Mouse (Mus musculus) neural tube, embryonic 13.5 days (tissue): ENCODE data around the gene Ddn. TPM values are rescaled to one million over a fixed set of nuclear protein-coding genes. Genes with fewer than 3 reads are reported as not detected.

ENCODE experiments used
- ATAC-seq: fragments of 200-750 bp; cut with Nextera tagmentation; 2 replicates; pipeline ENCODE4 v1.8.0; 2017; ENCODE audit warnings: low read depth, mild to moderate bottlenecking, moderate TSS enrichment, moderate library complexity
- H3K27ac ChIP-seq: fragments of 300-500 bp; sonication (generic); replicated peaks from 2 replicates; pipeline ENCODE4 v1.5.1; 2015; ENCODE audit warnings: moderate library complexity, mild to moderate bottlenecking, inconsistent platforms
- H3K27me3 ChIP-seq: fragments of 300-500 bp; sonication (generic); 2 replicates; pipeline ENCODE4 v1.6.1; 2015; ENCODE audit warnings: mild to moderate bottlenecking, inconsistent platforms
- H3K36me3 ChIP-seq: fragments of 300-500 bp; sonication (generic); 2 replicates; pipeline ENCODE4 v1.6.1; 2015; ENCODE audit warnings: mild to moderate bottlenecking, inconsistent platforms
- H3K4me1 ChIP-seq: fragments of 300-500 bp; sonication (generic); replicated peaks from 2 replicates; pipeline ENCODE4 v1.6.1; 2015; ENCODE audit warnings: inconsistent platforms
- H3K4me2 ChIP-seq: fragments of 300-500 bp; sonication (generic); 2 replicates; pipeline ENCODE4 v1.6.1; 2015; ENCODE audit warnings: inconsistent platforms, mild to moderate bottlenecking, moderate library complexity
- H3K4me3 ChIP-seq: fragments of 300-500 bp; sonication (generic); 2 replicates; pipeline ENCODE4 v1.5.1; 2015; ENCODE audit warnings: mild to moderate bottlenecking, inconsistent platforms
- H3K9ac ChIP-seq: fragments of 300-500 bp; sonication (generic); 2 replicates; pipeline ENCODE4 v1.6.1; 2015; ENCODE audit warnings: moderate library complexity, mild to moderate bottlenecking, inconsistent platforms
- H3K9me3 ChIP-seq: fragments of 300-500 bp; sonication (generic); 2 replicates; pipeline ENCODE4 v1.6.1; 2016; ENCODE audit warnings: inconsistent platforms
- WGBS: fragments of 180-500 bp; shearing (Covaris S2); methylation state at CpG from one replicate; pipeline ENCODE4 v1.1.7; 2015; 5-methylcytosine and 5-hydroxymethylcytosine counted together
- polyA plus RNA-seq: library from polyadenylated mRNA; unstranded; fragments of >200 nt; fragmentation: Nextera tagmentation; extraction: Ambion mirVana; gene quantifications from 2 replicates; pipeline ENCODE4 v1.2.1, GENCODE M21; 2015

Gene Ddn
- polyA plus RNA-seq, 1 experiment from 2014 or later, result 0.50 TPM

DNA sequence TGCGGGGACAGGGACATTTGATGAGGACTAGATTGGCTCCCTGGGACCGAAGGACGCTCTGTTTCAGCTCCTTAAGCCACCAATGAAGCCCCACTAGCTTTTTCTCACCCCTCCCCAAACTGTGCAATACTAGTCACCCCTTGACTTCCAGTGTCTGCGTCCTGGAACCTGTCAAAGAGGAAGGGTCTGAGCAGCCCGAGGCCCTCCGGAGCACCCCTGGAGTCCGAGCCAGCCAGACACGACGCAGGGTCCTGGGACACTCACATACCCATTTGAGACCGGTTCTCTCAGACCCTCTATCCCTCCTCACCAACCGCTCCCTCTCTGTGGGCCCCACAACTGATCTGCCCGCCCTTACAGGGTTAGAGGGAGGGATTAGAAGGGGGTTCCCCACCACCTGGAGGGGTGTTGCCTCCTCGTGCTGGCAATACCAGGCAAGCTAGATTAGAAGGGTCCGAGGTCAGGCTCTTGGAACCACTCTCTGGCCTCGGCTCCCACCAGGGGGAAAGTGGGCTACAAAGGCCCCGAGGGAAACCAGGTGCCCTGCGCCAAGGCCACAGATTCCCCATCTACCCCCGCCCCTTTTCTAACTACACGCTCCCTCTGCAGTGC lies 32.2 kb downstream of the Ddn start:
- 1% methylated on average over 19 of the region's 19 CpGs for WGBS
- H3K4me1 ChIP-seq, result peaks cover 43% of the 10 kb centered on the region
- no peak overlapping the region for H3K27ac ChIP-seq
- H3K4me2 ChIP-seq, result peak overlapping the region; percentile 48; the same call in 1 of the 2 replicates
- H3K9ac ChIP-seq, result no peak overlapping the region
- no peaks in the 10 kb centered on the region for H3K36me3 ChIP-seq
- 0 out of 2 replicates have a peak overlapping the region, but pooled peaks have one; percentile 26 for H3K4me3 ChIP-seq
- no peaks in the 10 kb centered on the region for H3K9me3 ChIP-seq
- H3K27me3 ChIP-seq, result peaks cover 100% of the 10 kb centered on the region
- ATAC-seq, result no peak

DNA sequence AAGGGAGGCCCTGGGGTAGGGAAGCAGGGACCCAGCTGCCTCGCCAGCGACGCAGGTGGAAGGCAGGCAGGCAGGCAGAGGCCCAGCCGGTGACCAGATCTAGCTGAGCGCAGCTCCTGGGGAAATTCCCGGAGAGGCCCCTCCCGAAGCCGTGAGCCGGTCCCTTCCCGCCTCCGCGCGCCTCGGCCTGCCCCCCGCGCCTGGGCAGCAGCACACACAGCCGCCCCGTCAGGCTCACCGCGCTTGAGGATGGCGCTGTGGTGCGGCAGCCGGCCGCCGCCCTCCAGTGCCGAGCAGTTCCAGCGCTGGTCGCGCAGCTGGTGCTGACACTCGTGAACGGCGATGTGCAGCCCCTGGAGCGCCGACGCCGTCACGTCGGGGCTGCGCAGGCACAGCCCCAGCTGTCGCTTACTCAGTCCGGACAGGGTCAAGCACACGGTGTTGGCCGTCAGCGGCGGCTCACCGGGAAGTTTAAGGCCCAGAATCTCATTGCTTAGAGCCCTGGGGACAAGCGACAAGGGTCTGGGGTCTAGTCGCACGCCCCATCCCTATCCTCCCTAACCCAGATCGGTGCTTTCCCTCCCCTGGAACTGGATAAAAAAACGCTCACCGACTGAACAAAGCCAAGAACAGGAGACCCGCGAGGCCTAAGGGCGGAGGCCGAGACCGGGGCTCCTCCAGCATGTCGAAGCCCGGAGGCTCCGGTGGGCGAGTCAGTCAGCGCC lies 32.8 kb downstream of the Ddn start:
- Histone ChIP-seq H3K4me1 (peaks cover 47% of the 10 kb centered on the region), H3K9ac (peak overlapping the region; percentile 52)
- WGBS, result 1% methylated on average over 62 of the region's 62 CpGs

GRCm38 (mm10) chr15:98775533-98775932 lies 33.8 kb downstream of the Ddn start:
- Histone ChIP-seq H3K27ac (no peak overlapping the region), H3K9ac (no peak overlapping the region), H3K4me3 (no peak overlapping the region), H3K4me1 (peaks cover 47% of the 10 kb centered on the region), H3K36me3 (no peaks in the 10 kb centered on the region), H3K27me3 (peaks cover 100% of the 10 kb centered on the region), H3K9me3 (no peaks in the 10 kb centered on the region), H3K4me2 (no peak overlapping the region)
- no peak for ATAC-seq
- WGBS, result under 1% methylated on average over 5 of the region's 5 CpGs

More for the DNA sequence above, 32.8 kb downstream of the Ddn start:
- H3K4me2 ChIP-seq, result peak overlapping the region; percentile 48
- no peak overlapping the region for H3K27ac ChIP-seq
- peaks cover 100% of the 10 kb centered on the region for H3K27me3 ChIP-seq
- H3K4me3 ChIP-seq, result peak overlapping the region; percentile 26
- H3K9me3 ChIP-seq, result no peaks in the 10 kb centered on the region
- H3K36me3 ChIP-seq, result no peaks in the 10 kb centered on the region
- ATAC-seq, result peak; percentile 44

GRCm38 (mm10) chr15:98774096-98774495 lies 35.2 kb downstream of the Ddn start:
- 5% methylated on average over 15 of the region's 15 CpGs for WGBS
- Histone ChIP-seq H3K27me3 (peaks cover 100% of the 10 kb centered on the region), H3K4me3 (no peak overlapping the region), H3K4me2 (no peak overlapping the region), H3K9me3 (no peaks in the 10 kb centered on the region), H3K9ac (no peak overlapping the region), H3K4me1 (peaks cover 47% of the 10 kb centered on the region), H3K36me3 (no peaks in the 10 kb centered on the region), H3K27ac (no peak overlapping the region)
- ATAC-seq, result no peak

DNA sequence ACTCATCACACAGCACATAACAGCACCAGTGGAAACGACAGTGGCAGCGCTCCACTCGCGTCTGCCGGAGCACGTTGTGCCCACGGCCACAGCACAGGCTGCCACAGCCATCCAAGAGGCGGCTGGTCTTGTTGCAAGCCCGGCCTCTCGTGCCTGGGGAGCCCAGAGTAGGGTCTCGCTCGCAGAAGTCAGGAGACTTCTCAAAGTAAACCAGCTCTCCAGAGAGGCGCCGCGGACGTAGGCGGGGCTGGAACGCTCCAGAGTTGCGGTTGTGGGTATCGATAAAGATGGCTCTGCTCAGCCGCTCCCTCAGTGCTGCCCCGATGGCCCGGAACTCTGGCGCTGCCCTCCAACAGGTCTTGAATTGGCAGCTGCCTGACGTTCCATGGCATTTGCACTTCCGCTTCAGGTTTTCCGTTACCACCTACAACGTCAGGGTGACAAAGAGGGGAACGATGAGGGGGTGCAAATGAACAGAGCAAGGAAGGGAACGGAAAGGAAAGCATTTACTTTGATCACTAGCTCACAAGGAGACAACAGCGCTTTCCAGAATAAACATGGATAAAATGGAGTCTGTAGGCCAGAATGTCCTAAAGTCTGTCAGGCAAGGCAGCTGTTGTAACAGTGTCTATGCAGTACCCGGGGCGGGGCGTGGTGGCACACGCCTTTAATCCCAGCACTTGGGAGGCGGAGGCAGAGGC lies 36.6 kb downstream of the Ddn start:
- Histone ChIP-seq H3K4me1 (peaks cover 39% of the 10 kb centered on the region), H3K27ac (no peak overlapping the region), H3K9me3 (no peaks in the 10 kb centered on the region), H3K36me3 (no peaks in the 10 kb centered on the region), H3K4me3 (peak overlapping the region; percentile 30), H3K4me2 (peak overlapping the region; percentile 50), H3K27me3 (peaks cover 100% of the 10 kb centered on the region), H3K9ac (0 out of 2 replicates have a peak overlapping the region, but pooled peaks have one; percentile 34)
- 1% methylated on average over 36 of the region's 36 CpGs for WGBS
- ATAC-seq, result no peak

DNA sequence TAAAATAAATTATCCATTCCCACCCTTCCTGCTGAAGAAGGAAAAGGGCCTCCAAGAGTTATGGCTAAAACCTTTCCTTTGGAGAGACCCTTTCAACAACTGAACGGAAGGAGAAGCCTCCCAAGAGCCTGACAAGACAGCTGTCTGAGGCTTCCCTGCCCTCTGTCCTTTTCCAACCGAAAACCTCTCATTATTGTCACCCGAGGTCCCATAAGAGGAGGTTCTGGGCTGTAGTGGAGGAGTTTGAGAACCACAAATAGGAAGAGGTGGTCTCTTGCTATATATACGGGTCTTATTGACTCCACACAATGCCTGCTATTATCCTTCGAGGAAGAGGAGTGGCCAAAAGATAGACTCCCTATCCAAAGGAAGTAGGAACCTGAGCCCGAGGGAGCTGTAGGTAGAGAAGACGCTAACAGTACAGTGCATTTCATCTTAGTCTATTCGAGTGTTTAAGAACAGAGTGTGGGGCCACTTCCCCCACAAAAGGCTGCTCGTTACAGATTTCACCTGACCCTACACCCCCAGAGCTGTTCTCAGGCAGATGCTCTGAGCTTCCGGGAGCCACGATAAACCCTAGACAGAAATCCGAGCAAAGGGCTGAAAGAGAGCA lies 37.4 kb downstream of the Ddn start:
- ATAC-seq, result no peak
- Histone ChIP-seq H3K9ac (0 out of 2 replicates have a peak overlapping the region, but pooled peaks have one; percentile 34), H3K4me2 (peak overlapping the region; percentile 50), H3K27me3 (peaks cover 97% of the 10 kb centered on the region), H3K27ac (no peak overlapping the region), H3K4me3 (peak overlapping the region; percentile 30), H3K9me3 (no peaks in the 10 kb centered on the region), H3K36me3 (no peaks in the 10 kb centered on the region), H3K4me1 (peaks cover 31% of the 10 kb centered on the region)
- 2% methylated on average over 12 of the region's 12 CpGs for WGBS

- ATAC-seq, result no peak
- 11% methylated on average over 5 of the region's 5 CpGs for WGBS
- no peak overlapping the region for H3K4me3 ChIP-seq
Measured at GRCm38 (mm10) chr15:98768259-98768658, 41.0 kb downstream of the Ddn start.

GRCm38 (mm10) chr15:98765929-98766328 lies 43.4 kb downstream of the Ddn start:
- Histone ChIP-seq H3K27me3 (peaks cover 60% of the 10 kb centered on the region), H3K36me3 (no peaks in the 10 kb centered on the region)

More at GRCm38 (mm10) chr15:98768259-98768658, 41.0 kb downstream of the Ddn start:
- H3K27ac ChIP-seq, result no peak overlapping the region
- no peaks in the 10 kb centered on the region for H3K36me3 ChIP-seq
- no peaks in the 10 kb centered on the region for H3K9me3 ChIP-seq
- peaks cover 24% of the 10 kb centered on the region for H3K4me1 ChIP-seq
- H3K4me2 ChIP-seq, result no peak overlapping the region
- H3K9ac ChIP-seq, result no peak overlapping the region
- peaks cover 83% of the 10 kb centered on the region for H3K27me3 ChIP-seq

GRCm38 (mm10) chr15:98762670-98763529 lies 46.4 kb downstream of the Ddn start, which contains the start of gene Arf3:
TSS of gene Arf3 (minus strand) at chr15:98763214.
- WGBS, result under 1% methylated on average over 76 of the region's 76 CpGs

More at GRCm38 (mm10) chr15:98765929-98766328, 43.4 kb downstream of the Ddn start:
- H3K4me3 ChIP-seq, result no peak overlapping the region
- no peak for ATAC-seq
- peaks cover 21% of the 10 kb centered on the region for H3K4me1 ChIP-seq
- H3K27ac ChIP-seq, result no peak overlapping the region
- WGBS, result 62% methylated on average over 4 of the region's 4 CpGs
- no peak overlapping the region for H3K4me2 ChIP-seq
- H3K9ac ChIP-seq, result no peak overlapping the region
- H3K9me3 ChIP-seq, result no peaks in the 10 kb centered on the region

DNA sequence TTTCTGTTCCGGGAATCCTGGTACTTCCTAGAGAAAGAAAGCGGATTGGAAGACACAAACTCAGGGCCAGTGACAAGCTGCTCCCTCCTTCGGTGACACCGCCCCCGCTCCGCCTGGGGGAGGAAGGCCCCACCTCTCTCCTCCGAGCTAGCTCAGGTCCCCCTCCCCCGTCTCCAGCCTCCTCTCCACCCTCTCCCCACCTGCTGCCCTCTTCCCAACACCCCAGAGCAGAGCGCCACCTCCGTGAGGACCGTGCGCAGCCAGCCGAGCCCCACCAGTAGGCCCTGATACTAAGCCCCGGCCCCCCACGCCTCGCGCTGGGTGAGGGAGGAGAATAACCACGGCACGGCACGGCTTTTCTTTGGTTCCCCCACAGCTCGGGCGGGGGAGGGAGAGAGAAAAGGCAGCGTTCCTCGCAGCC lies 47.1 kb downstream of the Ddn start:
- peak overlapping the region; percentile 77 for H3K4me2 ChIP-seq
- H3K27me3 ChIP-seq, result peaks cover 26% of the 10 kb centered on the region
- H3K4me3 ChIP-seq, result peak overlapping the region; percentile 99
- peak; percentile 74 for ATAC-seq
- H3K9ac ChIP-seq, result peak overlapping the region; percentile 97
- WGBS, result under 1% methylated on average over 22 of the region's 24 CpGs
- H3K27ac ChIP-seq, result peak overlapping the region; percentile 94
- no peaks in the 10 kb centered on the region for H3K9me3 ChIP-seq
- H3K36me3 ChIP-seq, result peaks cover 22% of the 10 kb centered on the region
- peaks cover 29% of the 10 kb centered on the region for H3K4me1 ChIP-seq

More at GRCm38 (mm10) chr15:98762670-98763529, 46.4 kb downstream of the Ddn start, which contains the start of gene Arf3:
- Histone ChIP-seq H3K27ac (peak within 1 kb of the TSS; percentile 94), H3K27me3 (peaks cover 29% of the 10 kb centered on the region), H3K4me3 (peak within 1 kb of the TSS; percentile 99), H3K4me1 (peaks cover 29% of the 10 kb centered on the region), H3K4me2 (peak within 1 kb of the TSS; percentile 77), H3K9me3 (no peaks in the 10 kb centered on the region), H3K9ac (peak within 1 kb of the TSS; percentile 97), H3K36me3 (peaks cover 20% of the 10 kb centered on the region)
- ATAC-seq, result peak; percentile 97

GRCm38 (mm10) chr15:98754125-98754524 lies 55.2 kb downstream of the Ddn start:
- H3K27me3 ChIP-seq, result no peaks in the 10 kb centered on the region
- H3K4me1 ChIP-seq, result peaks cover 4% of the 10 kb centered on the region; the same call in 1 of the 2 replicates
- no peak for ATAC-seq
- H3K27ac ChIP-seq, result no peak overlapping the region
- H3K9ac ChIP-seq, result no peak overlapping the region
- H3K36me3 ChIP-seq, result peaks cover 21% of the 10 kb centered on the region
- no peak overlapping the region for H3K4me3 ChIP-seq
- no peaks in the 10 kb centered on the region for H3K9me3 ChIP-seq
- no peak overlapping the region for H3K4me2 ChIP-seq
- WGBS, result 90% methylated on average over 2 of the region's 2 CpGs
